Mouse (Mus musculus) forebrain, embryonic 13.5 days (tissue): Measurements from ENCODE around the gene Nacad. TPM values are rescaled to one million over a fixed set of nuclear protein-coding genes. Genes with fewer than 3 reads are reported as not detected.
"Not testable (repeated sequence)": the region's sequence is repeated elsewhere in the genome, so short reads cannot be mapped to it uniquely, and the experiment has no call there.

ENCODE experiments used
- ATAC-seq: fragments of 200-750 bp; cut with Nextera tagmentation; 2 replicates; pipeline ENCODE4 v1.8.0; 2017
- H3K27ac ChIP-seq: fragments of 300-500 bp; sonication (generic); 2 replicates; pipeline ENCODE4 v1.5.1; 2015; ENCODE audit warnings: inconsistent platforms, mild to moderate bottlenecking, moderate library complexity
- H3K27me3 ChIP-seq: fragments of 300-500 bp; sonication (generic); 2 replicates; pipeline ENCODE4 v1.6.1; 2015; ENCODE audit warnings: mild to moderate bottlenecking, inconsistent platforms
- H3K36me3 ChIP-seq: fragments of 300-500 bp; sonication (generic); 2 replicates; pipeline ENCODE4 v1.6.1; 2015; ENCODE audit warnings: mild to moderate bottlenecking, inconsistent platforms; ENCODE audit not compliant: poor library complexity, severe bottlenecking
- H3K4me1 ChIP-seq: fragments of 300-500 bp; sonication (generic); 2 replicates; pipeline ENCODE4 v1.6.1; 2015; ENCODE audit warnings: inconsistent platforms
- H3K4me2 ChIP-seq: fragments of 300-500 bp; sonication (generic); 2 replicates; pipeline ENCODE4 v1.6.1; 2015; ENCODE audit warnings: inconsistent platforms, mild to moderate bottlenecking, moderate library complexity
- H3K4me3 ChIP-seq: fragments of 300-500 bp; sonication (generic); 2 replicates; pipeline ENCODE4 v1.5.1; 2015; ENCODE audit warnings: mild to moderate bottlenecking, inconsistent platforms
- H3K9ac ChIP-seq: fragments of 300-500 bp; sonication (generic); 2 replicates; pipeline ENCODE4 v1.6.1; 2015; ENCODE audit warnings: mild to moderate bottlenecking, inconsistent platforms
- H3K9me3 ChIP-seq: fragments of 300-500 bp; sonication (generic); replicated peaks from 2 replicates; pipeline ENCODE4 v1.6.1; 2016; ENCODE audit warnings: inconsistent platforms
- WGBS: fragments of 180-500 bp; shearing (Covaris S2); methylation state at CpG from one replicate; pipeline ENCODE4 v1.1.7; 2015; 5-methylcytosine and 5-hydroxymethylcytosine counted together
- polyA plus RNA-seq: library from polyadenylated mRNA; unstranded; fragments of >200 nt; fragmentation: Nextera tagmentation; extraction: Ambion mirVana; gene quantifications from 2 replicates; pipeline ENCODE4 v1.2.1, GENCODE M21; 2015

The Nacad gene
- 50.1 and 62.2 TPM in 2 replicates for polyA plus RNA-seq

GRCm38 (mm10) chr11:6605491-6606399 lies at the start of gene Nacad:
Gene Nacad (minus strand): TSS chr11:6606053.
- ATAC-seq: peak; percentile 91
- Histone ChIP-seq H3K4me3 (peak within 1 kb of the TSS; percentile 64), H3K9me3 (no peaks in the 10 kb centered on the region), H3K36me3 (peaks cover 31% of the 10 kb centered on the region), H3K27me3 (no peaks in the 10 kb centered on the region), H3K4me1 (peaks cover 47% of the 10 kb centered on the region), H3K27ac (peak within 1 kb of the TSS; percentile 97), H3K4me2 (peak within 1 kb of the TSS; percentile 86), H3K9ac (peak within 1 kb of the TSS; percentile 83)
- WGBS: 1% methylated on average over 26 of the region's 41 CpGs

GRCm38 (mm10) chr11:6654903-6655302 lies 49.0 kb upstream of the Nacad start:
- H3K4me2 ChIP-seq: no peak overlapping the region

GRCm38 (mm10) chr11:6652978-6653377 lies 47.1 kb upstream of the Nacad start:
- not testable (repeated sequence) for H3K9ac ChIP-seq, H3K9me3 ChIP-seq, H3K36me3 ChIP-seq, H3K4me3 ChIP-seq, H3K27ac ChIP-seq, H3K4me1 ChIP-seq, H3K4me2 ChIP-seq, ATAC-seq, H3K27me3 ChIP-seq
- WGBS: 85% methylated on average over 3 of the region's 3 CpGs

More at GRCm38 (mm10) chr11:6654903-6655302, 49.0 kb upstream of the Nacad start:
- Histone ChIP-seq H3K9ac (no peak overlapping the region), H3K27ac (no peak overlapping the region), H3K4me3 (no peak overlapping the region), H3K4me1 (0 out of 2 replicates have a peak, but pooled peaks cover 3% of the 10 kb centered on the region), H3K27me3 (no peaks in the 10 kb centered on the region), H3K9me3 (no peaks in the 10 kb centered on the region), H3K36me3 (no peaks in the 10 kb centered on the region)
- WGBS: 2% methylated on average over 2 of the region's 2 CpGs
- ATAC-seq: peak; percentile 75

GRCm38 (mm10) chr11:6650519-6650918 lies 44.7 kb upstream of the Nacad start:
- Histone ChIP-seq H3K4me1 (no peaks in the 10 kb centered on the region), H3K27me3 (no peaks in the 10 kb centered on the region), H3K4me2 (no peak overlapping the region), H3K9me3 (no peaks in the 10 kb centered on the region), H3K36me3 (no peaks in the 10 kb centered on the region), H3K27ac (no peak overlapping the region), H3K4me3 (no peak overlapping the region), H3K9ac (no peak overlapping the region)
- 75% methylated on average over 7 of the region's 7 CpGs for WGBS
- no peak for ATAC-seq

GRCm38 (mm10) chr11:6647831-6648724 lies 42.2 kb upstream of the Nacad start:
- Histone ChIP-seq H3K4me3 (no peak overlapping the region), H3K27ac (no peak overlapping the region), H3K9me3 (no peaks in the 10 kb centered on the region), H3K4me2 (no peak overlapping the region), H3K9ac (no peak overlapping the region), H3K27me3 (no peaks in the 10 kb centered on the region), H3K36me3 (no peaks in the 10 kb centered on the region), H3K4me1 (no peaks in the 10 kb centered on the region)
- 60% methylated on average over 9 of the region's 9 CpGs for WGBS
- ATAC-seq: no peak

DNA sequence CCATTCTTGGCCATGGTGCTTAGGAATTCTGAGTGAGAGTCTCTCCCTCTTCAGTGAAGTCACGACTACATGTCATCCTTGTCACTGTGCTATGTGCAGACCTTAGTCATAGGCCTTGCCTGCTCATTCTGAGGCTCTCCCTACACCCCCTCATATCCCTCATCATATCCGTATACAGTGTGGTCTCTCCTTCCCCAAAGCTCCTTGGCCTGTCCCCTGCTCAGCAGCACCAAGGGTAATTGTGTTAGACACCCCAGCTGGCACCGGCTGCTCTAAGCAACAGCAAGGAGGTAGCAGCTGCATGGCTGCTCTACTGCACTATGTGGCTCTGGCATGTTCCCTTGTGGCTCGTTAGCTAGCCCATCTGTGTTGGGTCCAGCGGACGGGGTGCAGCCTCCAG lies 38.7 kb upstream of the Nacad start:
- ATAC-seq: no peak

GRCm38 (mm10) chr11:6639072-6639471 lies 33.2 kb upstream of the Nacad start:
- no peak overlapping the region for H3K27ac ChIP-seq
- no peak overlapping the region for H3K4me3 ChIP-seq
- no peak overlapping the region for H3K9ac ChIP-seq
- WGBS: 77% methylated on average over 6 of the region's 6 CpGs
- H3K27me3 ChIP-seq: no peaks in the 10 kb centered on the region
- H3K4me2 ChIP-seq: no peak overlapping the region
- no peak for ATAC-seq
- no peaks in the 10 kb centered on the region for H3K9me3 ChIP-seq
- no peaks in the 10 kb centered on the region for H3K36me3 ChIP-seq
- H3K4me1 ChIP-seq: no peaks in the 10 kb centered on the region

More for the DNA sequence above, 38.7 kb upstream of the Nacad start:
- Histone ChIP-seq H3K27me3 (no peaks in the 10 kb centered on the region), H3K4me2 (no peak overlapping the region), H3K4me1 (no peaks in the 10 kb centered on the region), H3K9me3 (no peaks in the 10 kb centered on the region), H3K27ac (no peak overlapping the region), H3K9ac (no peak overlapping the region), H3K36me3 (no peaks in the 10 kb centered on the region), H3K4me3 (no peak overlapping the region)
- 73% methylated on average over 6 of the region's 6 CpGs for WGBS

GRCm38 (mm10) chr11:6638537-6638936 lies 32.7 kb upstream of the Nacad start, which contains the start of gene Wap:
Gene Wap (minus strand): TSS chr11:6638637.
- H3K36me3 ChIP-seq: no peaks in the 10 kb centered on the region
- H3K4me3 ChIP-seq: no peak within 1 kb of the TSS
- H3K9ac ChIP-seq: no peak within 1 kb of the TSS
- no peak within 1 kb of the TSS for H3K27ac ChIP-seq
- H3K4me1 ChIP-seq: no peaks in the 10 kb centered on the region
- no peaks in the 10 kb centered on the region for H3K9me3 ChIP-seq
- WGBS: 91% methylated on average over 4 of the region's 4 CpGs
- ATAC-seq: no peak
- H3K4me2 ChIP-seq: no peak within 1 kb of the TSS
- H3K27me3 ChIP-seq: no peaks in the 10 kb centered on the region

- no peak overlapping the region for H3K4me2 ChIP-seq
- H3K36me3 ChIP-seq: no peaks in the 10 kb centered on the region
- H3K9me3 ChIP-seq: no peaks in the 10 kb centered on the region
- H3K4me1 ChIP-seq: no peaks in the 10 kb centered on the region
- no peak for ATAC-seq
- H3K27ac ChIP-seq: no peak overlapping the region
- H3K27me3 ChIP-seq: no peaks in the 10 kb centered on the region
- H3K9ac ChIP-seq: no peak overlapping the region
- 77% methylated on average over 8 of the region's 8 CpGs for WGBS
- H3K4me3 ChIP-seq: no peak overlapping the region
These were observed 30.3 kb upstream of the Nacad start for GRCm38 (mm10) chr11:6636150-6636549.

DNA sequence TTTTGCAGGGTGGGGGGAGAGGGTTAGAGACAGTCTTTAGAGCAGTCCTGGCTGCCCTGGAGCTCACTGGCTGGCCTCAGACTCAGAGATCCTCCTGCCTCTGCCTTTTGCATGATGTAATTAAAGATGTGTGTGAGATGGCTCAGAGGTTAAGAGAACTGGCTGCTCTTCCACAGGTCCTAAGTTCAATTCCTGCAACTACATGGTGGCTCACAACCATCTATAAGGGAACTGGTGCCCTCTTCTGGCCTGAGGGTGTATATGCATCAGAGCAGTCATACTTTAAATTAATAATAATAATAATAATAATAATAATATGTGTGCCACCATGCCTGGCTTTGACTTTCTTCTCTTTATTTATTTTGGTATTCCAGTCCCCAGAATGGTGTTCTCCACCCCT lies 23.8 kb upstream of the Nacad start:
- no peaks in the 10 kb centered on the region for H3K27me3 ChIP-seq

GRCm38 (mm10) chr11:6628568-6628967 lies 22.7 kb upstream of the Nacad start:
- no peak for ATAC-seq
- Histone ChIP-seq H3K27ac (no peak overlapping the region), H3K4me1 (peaks cover 24% of the 10 kb centered on the region), H3K4me3 (no peak overlapping the region), H3K9me3 (no peaks in the 10 kb centered on the region), H3K9ac (no peak overlapping the region), H3K36me3 (peaks cover 8% of the 10 kb centered on the region), H3K27me3 (no peaks in the 10 kb centered on the region), H3K4me2 (no peak overlapping the region)
- 20% methylated on average over 4 of the region's 4 CpGs for WGBS

More for the DNA sequence above, 23.8 kb upstream of the Nacad start:
- H3K9me3 ChIP-seq: no peaks in the 10 kb centered on the region
- peaks cover 13% of the 10 kb centered on the region for H3K4me1 ChIP-seq
- H3K4me3 ChIP-seq: no peak overlapping the region
- no peak overlapping the region for H3K27ac ChIP-seq
- H3K4me2 ChIP-seq: no peak overlapping the region
- no peaks in the 10 kb centered on the region for H3K36me3 ChIP-seq
- no peak for ATAC-seq
- H3K9ac ChIP-seq: no peak overlapping the region

DNA sequence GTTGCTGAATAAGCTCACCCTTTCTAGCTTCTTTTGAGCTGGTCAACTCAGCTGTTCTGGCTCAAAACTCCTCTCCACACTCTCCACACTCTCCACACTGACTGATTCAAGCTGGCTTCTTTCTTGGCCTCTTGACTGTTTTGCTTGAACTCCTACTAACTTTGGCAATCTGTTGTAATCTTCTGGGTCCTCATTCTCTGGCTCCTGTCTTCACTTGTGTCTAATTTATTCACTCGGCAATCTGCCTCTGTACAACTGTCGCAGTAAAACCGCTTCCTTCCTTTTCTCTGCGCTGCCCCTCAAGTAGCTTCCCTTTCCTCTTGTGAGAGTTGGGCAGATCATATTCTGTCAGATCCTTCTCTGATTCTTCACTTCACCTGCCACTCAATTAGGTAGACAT lies 21.9 kb upstream of the Nacad start:
- 94% methylated on average over 4 of the region's 4 CpGs for WGBS
- Histone ChIP-seq H3K27me3 (no peaks in the 10 kb centered on the region), H3K9ac (no peak overlapping the region), H3K4me3 (no peak overlapping the region), H3K27ac (no peak overlapping the region), H3K36me3 (peaks cover 16% of the 10 kb centered on the region), H3K9me3 (no peaks in the 10 kb centered on the region), H3K4me2 (no peak overlapping the region), H3K4me1 (peaks cover 25% of the 10 kb centered on the region)
- no peak for ATAC-seq
